Mouse (Mus musculus) spleen, adult 2 months (tissue): ENCODE measurements around the gene Zfp57.

Source experiments
- CTCF ChIP-seq: fragments of 200-500 bp; IDR thresholded peaks from 2 replicates; pipeline ENCODE4 v1.5.1; 2011; ENCODE audit warnings: mild to moderate bottlenecking, inconsistent platforms; ENCODE audit not compliant: insufficient read depth, insufficient read length, insufficient replicate concordance; ENCODE audit errors: extremely low read depth
- POLR2A ChIP-seq: fragments of 200-500 bp; IDR thresholded peaks from 2 replicates; pipeline ENCODE4 v1.6.1; 2011; ENCODE audit warnings: low read depth, low read length, inconsistent platforms

GRCm38 (mm10) chr17:36961125-36961524 is 39.8 kb upstream of the Zfp57 start:
- no peak for TF ChIP-seq CTCF
- no peak for TF ChIP-seq POLR2A
